Mouse (Mus musculus): ENCODE data around the gene Ptgfrn. TPM values are rescaled to one million over a fixed set of nuclear protein-coding genes. Genes with fewer than 3 reads are reported as not detected.

The Ptgfrn gene
- total and polyA plus RNA-seq, 3 experiments: not detected

DNA sequence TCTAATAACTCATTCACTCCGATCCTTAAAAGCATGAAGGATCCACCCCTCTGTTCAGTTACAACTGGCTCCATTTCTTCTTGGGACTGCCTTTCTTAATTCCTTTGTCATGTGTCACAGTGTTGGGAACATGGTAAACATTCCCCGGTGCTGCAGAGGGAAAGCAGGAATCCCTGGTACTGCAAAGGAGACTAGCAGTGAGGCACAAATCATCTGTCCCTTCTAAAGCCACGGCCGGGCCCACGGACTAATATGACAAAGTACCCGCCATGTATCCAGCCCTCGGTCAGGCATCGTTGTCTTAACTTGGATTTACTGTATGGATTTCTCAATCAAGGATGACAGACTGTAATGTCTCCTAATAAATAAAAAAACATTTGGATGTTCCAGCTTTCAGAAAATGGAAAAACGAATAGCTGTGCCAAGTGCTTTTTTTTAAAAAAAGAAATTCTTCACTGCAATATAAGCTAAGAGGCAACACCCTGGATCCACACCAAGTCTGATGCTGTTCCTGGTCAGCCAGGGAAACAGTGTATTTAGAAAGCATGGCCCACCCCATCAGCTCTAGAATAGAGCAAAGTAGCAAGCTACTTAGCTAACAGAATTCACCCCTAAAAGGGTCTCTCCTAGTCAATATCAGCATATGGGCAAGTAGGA, 10.2 kb downstream of the Ptgfrn start:
- Histone ChIP-seq H3K4me1 (ENCODE audit: control insufficient read depth in 1 of 2, insufficient read depth in 2 of 2) (peaks cover 0 to 3% of the 10 kb centered on the region in 2 experiments; a peak in 1 of 4 replicates), H3K27me3 (replicated peaks) (no peaks in the 10 kb centered on the region), H3K4me3 (replicated peaks in 1 of 3; ENCODE audit: low read depth in 2 of 3, low read length in 2 of 3, poor library complexity in 1 of 3) (no peak overlapping the region), H3K4me2 (ENCODE audit: insufficient read depth, low read depth, poor library complexity, severe bottlenecking) (no peak overlapping the region), H3K9me3 (replicated peaks; ENCODE audit: low read length) (no peaks in the 10 kb centered on the region), H3K79me2 (replicated peaks; ENCODE audit: control insufficient read depth, extremely low read depth, insufficient read depth, poor library complexity, severe bottlenecking) (no peaks in the 10 kb centered on the region), H3K36me3 (replicated peaks in 1 of 2; ENCODE audit: control insufficient read depth in 1 of 2, insufficient read depth in 1 of 2, low read length in 1 of 2) (no peaks in the 10 kb centered on the region), H3K27ac (ENCODE audit: insufficient read depth, low read depth) (no peak overlapping the region), H3K9ac (ENCODE audit: insufficient read depth, low read depth) (no peak overlapping the region)
- no peak for TF ChIP-seq MAFK (IDR thresholded peaks at IDR 0.05; ENCODE audit: insufficient replicate concordance, low read length)
- TF ChIP-seq CHD2 (IDR thresholded peaks at IDR 0.05; ENCODE audit: low read length): no peak
- in situ Hi-C loops (cut with MboI; ENCODE audit: low pct_ligation_motif_present, low pct_unique_long_range_greater_than_20kb, low sequenced_read_pairs): no loop called here
- dilution Hi-C loops (cut with MboI; ENCODE audit: extremely low pct_ligation_motif_present, extremely low pct_unique_long_range_greater_than_20kb, low sequenced_read_pairs): no loop called here
- DNase-seq (ENCODE audit: extremely low read depth): no peak

DNA sequence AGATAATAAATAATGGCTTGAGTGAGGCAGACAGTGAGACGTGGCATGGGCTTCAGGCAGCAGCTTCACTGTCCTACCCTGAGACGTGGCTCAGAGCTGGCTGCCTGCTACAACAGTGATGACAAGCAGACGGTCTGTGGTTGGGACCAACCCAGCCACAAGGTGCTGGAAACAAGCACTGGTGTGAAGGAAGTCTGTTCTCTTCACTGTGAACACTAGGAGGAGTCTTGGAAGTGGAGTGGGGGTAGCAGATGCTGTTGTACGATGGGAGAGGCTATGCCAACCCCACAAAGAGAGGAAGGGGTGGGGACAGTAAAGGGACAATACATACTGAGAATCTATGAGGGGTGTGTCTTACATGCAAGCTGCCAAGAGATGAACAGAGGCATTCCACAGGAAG, 12.0 kb downstream of the Ptgfrn start:
- H3K27me3 ChIP-seq (replicated peaks): no peaks in the 10 kb centered on the region
- H3K9me3 ChIP-seq (replicated peaks; ENCODE audit: low read length): no peaks in the 10 kb centered on the region
- no peak overlapping the region for H3K27ac ChIP-seq (ENCODE audit: insufficient read depth, low read depth)
- dilution Hi-C loops (cut with MboI; ENCODE audit: extremely low pct_ligation_motif_present, extremely low pct_unique_long_range_greater_than_20kb, low sequenced_read_pairs) (no loop called here), in situ Hi-C loops (cut with MboI; ENCODE audit: low pct_ligation_motif_present, low pct_unique_long_range_greater_than_20kb, low sequenced_read_pairs) (no loop called here)
- no peaks in the 10 kb centered on the region for H3K79me2 ChIP-seq (replicated peaks; ENCODE audit: control insufficient read depth, extremely low read depth, insufficient read depth, poor library complexity, severe bottlenecking)
- peaks cover 0 to 3% of the 10 kb centered on the region in 2 experiments; a peak in 1 of 4 replicates for H3K4me1 ChIP-seq (ENCODE audit: control insufficient read depth in 1 of 2, insufficient read depth in 2 of 2)
- no peak overlapping the region for H3K9ac ChIP-seq (ENCODE audit: insufficient read depth, low read depth)
- H3K36me3 ChIP-seq (replicated peaks in 1 of 2; ENCODE audit: control insufficient read depth in 1 of 2, insufficient read depth in 1 of 2, low read length in 1 of 2): no peaks in the 10 kb centered on the region
- no peak for TF ChIP-seq MAFK (IDR thresholded peaks at IDR 0.05; ENCODE audit: insufficient replicate concordance, low read length)
- no peak for TF ChIP-seq UBTF (IDR thresholded peaks at IDR 0.05; ENCODE audit: low read depth, low read length)
- TF ChIP-seq EP300 (IDR thresholded peaks at IDR 0.05; ENCODE audit: low read length): no peak
- TF ChIP-seq USF1 (IDR thresholded peaks at IDR 0.05; ENCODE audit: low read depth, low read length): no peak
- no peak overlapping the region for H3K4me3 ChIP-seq (replicated peaks in 1 of 3; ENCODE audit: low read depth in 2 of 3, low read length in 2 of 3, poor library complexity in 1 of 3)
- H3K4me2 ChIP-seq (ENCODE audit: insufficient read depth, low read depth, poor library complexity, severe bottlenecking): no peak overlapping the region
- DNase-seq (ENCODE audit: extremely low read depth): no peak

DNA sequence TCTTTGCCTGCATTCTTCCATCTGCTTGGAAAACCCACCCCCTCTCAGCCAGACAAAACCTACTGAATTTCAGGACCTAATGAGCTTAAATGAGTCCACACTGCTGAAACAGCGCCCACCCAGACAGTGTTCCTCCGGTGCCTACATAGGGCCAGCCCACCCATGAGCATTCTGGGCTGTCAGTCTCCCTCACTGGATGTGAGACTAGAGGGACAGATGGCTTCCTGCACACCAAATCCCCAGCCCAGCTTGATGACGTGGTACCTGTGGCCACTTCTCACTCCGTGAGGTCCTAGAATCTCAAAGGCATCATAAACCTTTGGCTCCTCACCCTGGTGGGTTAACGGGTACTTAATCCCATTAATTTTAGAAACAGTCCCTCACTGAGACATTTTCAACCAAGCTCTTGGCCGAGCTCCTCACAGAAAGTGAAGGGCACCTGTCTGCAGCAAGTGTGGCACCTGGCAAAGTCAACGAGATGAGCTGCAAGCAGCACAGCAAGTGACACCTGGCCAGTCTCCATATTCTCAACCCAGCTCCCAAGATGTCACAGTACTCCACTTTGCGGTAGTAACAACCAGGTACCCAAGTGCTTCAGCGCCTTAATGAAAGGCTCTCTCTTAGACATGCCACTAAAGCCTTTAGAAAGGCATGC, 12.8 kb downstream of the Ptgfrn start:
- dilution Hi-C loops (cut with MboI; ENCODE audit: extremely low pct_ligation_motif_present, extremely low pct_unique_long_range_greater_than_20kb, low sequenced_read_pairs): no loop called here
- Histone ChIP-seq H3K27me3 (replicated peaks) (no peaks in the 10 kb centered on the region), H3K9ac (ENCODE audit: insufficient read depth, low read depth) (no peak overlapping the region), H3K4me3 (replicated peaks in 1 of 3; ENCODE audit: low read depth in 2 of 3, low read length in 2 of 3, poor library complexity in 1 of 3) (no peak overlapping the region), H3K4me1 (ENCODE audit: control insufficient read depth in 1 of 2, insufficient read depth in 2 of 2) (peaks cover 0 to 3% of the 10 kb centered on the region in 2 experiments; a peak in 1 of 4 replicates), H3K4me2 (ENCODE audit: insufficient read depth, low read depth, poor library complexity, severe bottlenecking) (no peak overlapping the region), H3K9me3 (replicated peaks; ENCODE audit: low read length) (no peaks in the 10 kb centered on the region), H3K79me2 (replicated peaks; ENCODE audit: control insufficient read depth, extremely low read depth, insufficient read depth, poor library complexity, severe bottlenecking) (no peaks in the 10 kb centered on the region), H3K27ac (ENCODE audit: insufficient read depth, low read depth) (no peak overlapping the region), H3K36me3 (replicated peaks in 1 of 2; ENCODE audit: control insufficient read depth in 1 of 2, insufficient read depth in 1 of 2, low read length in 1 of 2) (no peaks in the 10 kb centered on the region)
- TF ChIP-seq SIN3A (IDR thresholded peaks at IDR 0.05; ENCODE audit: low read length) (no peak), GABPA (IDR thresholded peaks at IDR 0.05; ENCODE audit: insufficient replicate concordance, low read depth, low read length) (no peak), PAX5 (IDR thresholded peaks at IDR 0.05; ENCODE audit: low read length) (no peak), RAD21 (IDR thresholded peaks at IDR 0.05; ENCODE audit: low read depth, low read length) (no peak)
- in situ Hi-C loops (cut with MboI; ENCODE audit: low pct_ligation_motif_present, low pct_unique_long_range_greater_than_20kb, low sequenced_read_pairs): no loop called here
- DNase-seq (ENCODE audit: extremely low read depth): no peak
